Mouse (Mus musculus) R1 (cell line): Measurements from ENCODE around the gene Pabpc1l.
A peak's percentile ranks its signal among the peaks of the same experiment; 100 is the strongest.

Experiments
- DNase-seq: peaks from one replicate; pipeline ENCODE4 v3.0.0-alpha.2; 2018; ENCODE audit warnings: low read depth, low spot score

Gene Pabpc1l

GRCm38 (mm10) chr2:164025150-164025549 is at the start of gene Pabpc1l:
Pabpc1l (plus strand) TSS chr2:164025450.
- no peak for DNase-seq

GRCm38 (mm10) chr2:163976448-163976847 is 48.8 kb upstream of the Pabpc1l start:
- no peak for DNase-seq

GRCm38 (mm10) chr2:163987233-163987632 is 38.0 kb upstream of the Pabpc1l start:
- no peak for DNase-seq

GRCm38 (mm10) chr2:163992871-163993270 is 32.4 kb upstream of the Pabpc1l start:
- no peak for DNase-seq

GRCm38 (mm10) chr2:163994654-163994976 is 30.6 kb upstream of the Pabpc1l start, which contains the start of gene Ywhab:
Ywhab (plus strand) TSS chr2:163994960.
- no peak for DNase-seq

GRCm38 (mm10) chr2:163994977-163995862 is 30.0 kb upstream of the Pabpc1l start:
- DNase-seq = peak; percentile 99

GRCm38 (mm10) chr2:163996275-163996674 is 29.0 kb upstream of the Pabpc1l start:
- no peak for DNase-seq

GRCm38 (mm10) chr2:163996899-163997298 is 28.4 kb upstream of the Pabpc1l start:
- no peak for DNase-seq

GRCm38 (mm10) chr2:163998981-163999380 is 26.3 kb upstream of the Pabpc1l start:
- DNase-seq = no peak

- no peak for DNase-seq
These were observed 22.6 kb upstream of the Pabpc1l start for GRCm38 (mm10) chr2:164002637-164003036.

GRCm38 (mm10) chr2:164004503-164004902 is 20.7 kb upstream of the Pabpc1l start:
- no peak for DNase-seq

- no peak for DNase-seq
These were observed 18.3 kb upstream of the Pabpc1l start for GRCm38 (mm10) chr2:164006932-164007331.

GRCm38 (mm10) chr2:164007547-164007946 is 17.7 kb upstream of the Pabpc1l start:
- peak; percentile 44 for DNase-seq

- no peak for DNase-seq
These were observed 17.2 kb upstream of the Pabpc1l start for GRCm38 (mm10) chr2:164007987-164008545.

- DNase-seq = no peak
These were observed 16.0 kb upstream of the Pabpc1l start for GRCm38 (mm10) chr2:164009227-164009626.

GRCm38 (mm10) chr2:164010496-164010895 is 14.8 kb upstream of the Pabpc1l start:
- DNase-seq = no peak

- DNase-seq = no peak
These were observed 14.3 kb upstream of the Pabpc1l start for GRCm38 (mm10) chr2:164010944-164011343.

- peak; percentile 50 for DNase-seq
These were observed 9.9 kb upstream of the Pabpc1l start for GRCm38 (mm10) chr2:164015304-164015703.

GRCm38 (mm10) chr2:164018910-164019309 is 6.3 kb upstream of the Pabpc1l start:
- DNase-seq = no peak

GRCm38 (mm10) chr2:164019943-164020342 is 5.3 kb upstream of the Pabpc1l start:
- no peak for DNase-seq

- DNase-seq = no peak
These were observed 3.1 kb upstream of the Pabpc1l start for GRCm38 (mm10) chr2:164022104-164022503.

- no peak for DNase-seq
These were observed 5.9 kb downstream of the Pabpc1l start for GRCm38 (mm10) chr2:164031147-164031546.

- DNase-seq = peak; percentile 73
These were observed 7.7 kb downstream of the Pabpc1l start for GRCm38 (mm10) chr2:164032973-164033372.
